Comparison of ENCODE assay signal across 21 mouse cellular contexts in the genomic region with DNA sequence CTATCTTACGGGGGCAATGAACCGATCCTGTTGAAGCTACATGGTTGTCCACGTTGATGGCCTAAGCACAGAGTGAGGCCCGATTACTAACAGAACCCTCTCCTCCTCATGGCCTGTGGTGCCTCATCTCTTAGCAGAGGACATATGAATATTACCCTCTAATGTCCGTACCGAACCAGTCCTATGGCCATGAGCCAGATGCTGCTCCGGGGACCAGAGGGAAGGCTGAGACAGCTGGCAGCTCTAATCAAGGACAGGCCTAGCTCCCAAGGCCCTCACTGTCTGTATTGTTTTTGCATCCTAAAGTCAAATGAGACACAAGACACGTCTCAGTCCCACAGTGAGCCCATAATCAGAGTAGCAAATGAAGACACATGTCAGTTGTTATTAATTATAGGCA.
A peak's percentile ranks its signal among the peaks of the same experiment; 100 is the strongest.
DNase-seq lines count a peak whose midpoint lies in the region; ATAC-seq and TF ChIP-seq lines count a peak whose summit lies in the region.
"Had no signal": no experiment of that assay in that cellular context is flagged by ENCODE, and none has a peak within 500 bp of the region (broad histone marks: within the 10 kb centered on the region; RNA-seq: fewer than 3 reads in every experiment).

No protein-coding gene starts in this region.

- 60% methylated on average over 8 of the region's 8 CpGs for WGBS in cerebellum, adult 2 months
- WGBS in midbrain, embryonic 11.5 days = 81% methylated on average over 8 of the region's 8 CpGs
- 69% methylated on average over 8 of the region's 8 CpGs for WGBS in midbrain, embryonic 16.5 days
- 59% methylated on average over 8 of the region's 8 CpGs for WGBS in hindbrain, embryonic 13.5 days
- WGBS in neural tube, embryonic 15.5 days = 66% methylated on average over 8 of the region's 8 CpGs

- intact Hi-C loops in left cerebral cortex, postnatal 25 days (cut with DNase I) = no loop called here

- H3K27ac ChIP-seq in cerebellum, adult 2 months (ENCODE audit: insufficient read depth, low read length) = no peak overlapping the region
- no peak overlapping the region for H3K27ac ChIP-seq in midbrain, embryonic 11.5 days (ENCODE audit: low read depth, low read length)
- no peak overlapping the region for H3K27ac ChIP-seq in midbrain, embryonic 16.5 days (ENCODE audit: low read length)
- peak overlapping the region; percentile 71 for H3K27ac ChIP-seq in hindbrain, embryonic 13.5 days
- 0 out of 2 replicates have a peak overlapping the region, but pooled peaks have one; percentile 18 for H3K27ac ChIP-seq in neural tube, embryonic 15.5 days (replicated peaks)
- H3K27ac ChIP-seq: forebrain, embryonic 10.5 days; limb, embryonic 13.5 days; liver, embryonic 13.5 days; stomach, postnatal 0 days had no signal

- H3K36me3 ChIP-seq in midbrain, embryonic 11.5 days (ENCODE audit: control insufficient read depth, insufficient read depth, low read length) = no peaks in the 10 kb centered on the region
- H3K36me3 ChIP-seq in midbrain, embryonic 16.5 days (ENCODE audit: control insufficient read depth, insufficient read depth, low read length) = no peaks in the 10 kb centered on the region; the same call in 1 of the 2 replicates
- peaks cover 6% of the 10 kb centered on the region for H3K36me3 ChIP-seq in hindbrain, embryonic 13.5 days
- no peaks in the 10 kb centered on the region; the same call in 1 of the 2 replicates for H3K36me3 ChIP-seq in neural tube, embryonic 15.5 days
- H3K36me3 ChIP-seq: liver, embryonic 13.5 days had no signal

- no peak for TF ChIP-seq CTCF in cerebellum, adult 2 months (IDR thresholded peaks at IDR 0.05; ENCODE audit: borderline replicate concordance, insufficient read depth, low read depth, low read length)

- no peak for TF ChIP-seq POLR2A in cerebellum, adult 2 months (IDR thresholded peaks at IDR 0.05; ENCODE audit: borderline replicate concordance, insufficient read depth, low read length)

- H3K9ac ChIP-seq in midbrain, embryonic 11.5 days (ENCODE audit: low read length) = no peak overlapping the region
- no peak overlapping the region for H3K9ac ChIP-seq in midbrain, embryonic 16.5 days (ENCODE audit: low read depth, low read length)
- H3K9ac ChIP-seq in hindbrain, embryonic 13.5 days = no peak overlapping the region
- H3K9ac ChIP-seq in neural tube, embryonic 15.5 days (replicated peaks) = no peak overlapping the region
- H3K9ac ChIP-seq: forebrain, postnatal 0 days; heart, embryonic 13.5 days; limb, embryonic 13.5 days; liver, embryonic 13.5 days; lung, embryonic 14.5 days had no signal

- no peaks in the 10 kb centered on the region; the same call in 1 of the 2 replicates for H3K27me3 ChIP-seq in cerebellum, adult 2 months (ENCODE audit: control insufficient read depth, insufficient read depth, low read length)
- H3K27me3 ChIP-seq in midbrain, embryonic 11.5 days (ENCODE audit: control insufficient read depth, insufficient read depth, low read length) = no peaks in the 10 kb centered on the region
- H3K27me3 ChIP-seq in midbrain, embryonic 16.5 days (ENCODE audit: control insufficient read depth, insufficient read depth, low read depth, low read length) = no peaks in the 10 kb centered on the region
- H3K27me3 ChIP-seq in hindbrain, embryonic 13.5 days = no peaks in the 10 kb centered on the region
- no peaks in the 10 kb centered on the region for H3K27me3 ChIP-seq in neural tube, embryonic 15.5 days (replicated peaks)
- H3K27me3 ChIP-seq: CH12.LX; heart, embryonic 13.5 days; limb, embryonic 13.5 days; liver, embryonic 13.5 days had no signal

- 0 out of 2 replicates have a peak, but pooled peaks have one; percentile 25 for ATAC-seq in midbrain, embryonic 11.5 days (ENCODE audit: low FRiP score)
- no peak for ATAC-seq in midbrain, embryonic 16.5 days
- peak; percentile 37; the same call in 1 of the 2 replicates for ATAC-seq in hindbrain, embryonic 13.5 days (ENCODE audit: low FRiP score)
- ATAC-seq in neural tube, embryonic 15.5 days (ENCODE audit: low FRiP score) = no peak
- ATAC-seq: forebrain, postnatal 0 days had no signal

- no peak overlapping the region for H3K4me2 ChIP-seq in midbrain, embryonic 11.5 days
- H3K4me2 ChIP-seq in midbrain, embryonic 16.5 days (ENCODE audit: low read length) = no peak overlapping the region
- no peak overlapping the region for H3K4me2 ChIP-seq in hindbrain, embryonic 13.5 days
- H3K4me2 ChIP-seq in neural tube, embryonic 15.5 days = no peak overlapping the region
- H3K4me2 ChIP-seq: heart, embryonic 13.5 days; limb, embryonic 13.5 days; liver, embryonic 13.5 days; lung, embryonic 14.5 days had no signal

- H3K4me3 ChIP-seq in cerebellum, adult 2 months (replicated peaks; ENCODE audit: insufficient read depth, low read depth, low read length) = no peak overlapping the region
- H3K4me3 ChIP-seq in midbrain, embryonic 11.5 days (ENCODE audit: low read depth, low read length) = no peak overlapping the region
- no peak overlapping the region for H3K4me3 ChIP-seq in midbrain, embryonic 16.5 days (ENCODE audit: low read depth, low read length)
- no peak overlapping the region for H3K4me3 ChIP-seq in hindbrain, embryonic 13.5 days
- H3K4me3 ChIP-seq in neural tube, embryonic 15.5 days (replicated peaks) = no peak overlapping the region
- H3K4me3 ChIP-seq: forebrain, embryonic 10.5 days; heart, embryonic 13.5 days; limb, embryonic 13.5 days; liver, embryonic 13.5 days had no signal

- DNase-seq in cerebellum, postnatal 10 days = peak; percentile 62 to 71
- DNase-seq in cerebellum, adult 2 months = no peak
- no peak for DNase-seq in midbrain, embryonic 11.5 days (ENCODE audit: low spot score, missing footprints)
- no peak for DNase-seq in left cerebral cortex, postnatal 25 days (ENCODE audit: low spot score in 2 of 2)
- DNase-seq: cerebellum, adult 9-11 months; embryo, embryonic 11 days; forebrain, postnatal 0 days; kidney, postnatal 4 days; layer of hippocampus, adult 9-11 months; liver, embryonic 13.5 days; lung, embryonic 14.5 days; lung, postnatal 4 days; right cerebral cortex, adult 18-20 months had no signal

- peaks cover 4% of the 10 kb centered on the region for H3K4me1 ChIP-seq in cerebellum, adult 2 months (ENCODE audit: control insufficient read depth, insufficient read depth, low read length)
- peaks cover 6% of the 10 kb centered on the region for H3K4me1 ChIP-seq in midbrain, embryonic 11.5 days (ENCODE audit: control insufficient read depth, insufficient read depth, low read length)
- H3K4me1 ChIP-seq in midbrain, embryonic 16.5 days (ENCODE audit: control insufficient read depth, insufficient read depth, low read length) = peaks cover 3% of the 10 kb centered on the region; the same call in 1 of the 2 replicates
- peaks cover 49% of the 10 kb centered on the region for H3K4me1 ChIP-seq in hindbrain, embryonic 13.5 days (replicated peaks)
- peaks cover 10% of the 10 kb centered on the region for H3K4me1 ChIP-seq in neural tube, embryonic 15.5 days

- H3K9me3 ChIP-seq in midbrain, embryonic 11.5 days (ENCODE audit: control insufficient read depth, low read length) = no peaks in the 10 kb centered on the region
- no peaks in the 10 kb centered on the region for H3K9me3 ChIP-seq in midbrain, embryonic 16.5 days (replicated peaks; ENCODE audit: control insufficient read depth, low read length, poor library complexity, severe bottlenecking)
- no peaks in the 10 kb centered on the region for H3K9me3 ChIP-seq in hindbrain, embryonic 13.5 days
- H3K9me3 ChIP-seq in neural tube, embryonic 15.5 days (replicated peaks) = no peaks in the 10 kb centered on the region
- H3K9me3 ChIP-seq: forebrain, embryonic 10.5 days; heart, embryonic 13.5 days; limb, embryonic 13.5 days; liver, embryonic 13.5 days had no signal

Comparison
In these comparisons a context has a peak if more than half of its experiments do, and no peak if none do; other contexts are left out.
1. DNase-seq: peak in cerebellum, postnatal 10 days (2 of 2); none in cerebellum, adult 2 months (0 of 2), midbrain, embryonic 11.5 days (single experiment) and left cerebral cortex, postnatal 25 days (0 of 2).
2. ATAC-seq: peak in midbrain, embryonic 11.5 days (single experiment) and hindbrain, embryonic 13.5 days (single experiment); none in midbrain, embryonic 16.5 days (single experiment) and neural tube, embryonic 15.5 days (single experiment).
3. H3K27ac ChIP-seq: peak in hindbrain, embryonic 13.5 days (single experiment) and neural tube, embryonic 15.5 days (single experiment); none in cerebellum, adult 2 months (single experiment), midbrain, embryonic 11.5 days (single experiment) and midbrain, embryonic 16.5 days (single experiment).